Mouse (Mus musculus) intestine, postnatal 0 days (tissue): ENCODE measurements around the gene Zmynd19. TPM values are rescaled to one million over a fixed set of nuclear protein-coding genes. Genes with fewer than 3 reads are reported as not detected.

Experiments used
- ATAC-seq: fragments of 200-750 bp; cut with Nextera tagmentation; 2 replicates; pipeline ENCODE4 v1.8.0; 2017; ENCODE audit warnings: mild to moderate bottlenecking, moderate TSS enrichment, moderate library complexity
- H3K27ac ChIP-seq: fragments of 300-500 bp; sonication (generic); 2 replicates; pipeline ENCODE4 v1.5.1; 2014; ENCODE audit warnings: mild to moderate bottlenecking, low read depth, low read length, moderate library complexity
- H3K27me3 ChIP-seq: fragments of 300-500 bp; sonication (generic); replicated peaks from 2 replicates; pipeline ENCODE4 v1.6.1; 2014; ENCODE audit warnings: low read length, mixed read lengths; ENCODE audit not compliant: control insufficient read depth, insufficient read depth
- H3K36me3 ChIP-seq: fragments of 300-500 bp; sonication (generic); 2 replicates; pipeline ENCODE4 v1.6.1; 2014; ENCODE audit warnings: mild to moderate bottlenecking, moderate library complexity; ENCODE audit not compliant: control insufficient read depth, insufficient read depth
- H3K4me1 ChIP-seq: fragments of 300-500 bp; sonication (generic); replicated peaks from 2 replicates; pipeline ENCODE4 v1.6.1; 2014; ENCODE audit warnings: antibody characterized with exemption, low read length, mixed read lengths; ENCODE audit not compliant: control insufficient read depth, insufficient read depth
- H3K4me2 ChIP-seq: fragments of 300-500 bp; sonication (generic); replicated peaks from 2 replicates; pipeline ENCODE4 v1.6.1; 2014; ENCODE audit warnings: low read depth, mild to moderate bottlenecking, moderate library complexity
- H3K4me3 ChIP-seq: fragments of 300-500 bp; sonication (generic); 2 replicates; pipeline ENCODE4 v1.5.1; 2014; ENCODE audit warnings: low read depth, low read length
- H3K9ac ChIP-seq: fragments of 300-500 bp; sonication (generic); 2 replicates; pipeline ENCODE4 v1.6.1; 2014; ENCODE audit warnings: mild to moderate bottlenecking, low read depth, low read length
- H3K9me3 ChIP-seq: fragments of 300-500 bp; sonication (generic); 2 replicates; pipeline ENCODE4 v1.6.1; 2016; ENCODE audit warnings: mixed run types; ENCODE audit not compliant: control insufficient read depth
- CTCF ChIP-seq: sonication (generic); IDR thresholded peaks from 2 replicates; pipeline ENCODE4 v1.5.1; 2016; ENCODE audit warnings: low read depth, mild to moderate bottlenecking, control low read depth, antibody characterized with exemption, moderate library complexity
- WGBS: fragments of 180-500 bp; shearing (Covaris S2); extraction: QIAGEN DNeasy Blood & Tissue Kit; methylation state at CpG from one replicate; pipeline ENCODE4 v1.1.7; 2014; 5-methylcytosine and 5-hydroxymethylcytosine counted together
- polyA plus RNA-seq: library from polyadenylated mRNA; unstranded; fragments of >200 nt; fragmentation: Nextera tagmentation; extraction: Ambion mirVana; gene quantifications from 2 replicates; pipeline ENCODE4 v1.2.1, GENCODE M21; 2015

Gene Zmynd19
- polyA plus RNA-seq, 1 experiment from 2014 or later: 5.0 TPM

DNA sequence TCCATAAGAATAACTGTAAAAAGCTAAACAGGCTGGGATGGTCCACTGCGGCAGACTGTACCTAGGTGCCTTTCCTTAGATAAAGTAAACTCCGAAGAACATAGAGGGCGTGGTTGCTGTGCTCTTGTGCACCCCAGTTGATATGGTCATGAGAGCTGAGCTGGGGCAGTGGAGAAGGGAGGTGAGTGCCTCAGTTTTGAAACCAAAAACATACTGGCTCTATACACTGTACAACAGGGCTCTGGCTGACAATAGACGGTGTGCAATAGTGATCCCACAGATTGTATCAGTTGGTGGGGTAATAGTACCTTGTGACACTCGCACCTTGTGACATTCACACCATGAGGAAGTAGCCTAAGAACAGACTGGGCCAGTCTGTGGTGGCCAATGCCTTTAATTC is 27.4 kb downstream of the Zmynd19 start:
- peak overlapping the region; percentile 99 for H3K4me2 ChIP-seq
- 56% methylated on average over 5 of the region's 5 CpGs for WGBS

DNA sequence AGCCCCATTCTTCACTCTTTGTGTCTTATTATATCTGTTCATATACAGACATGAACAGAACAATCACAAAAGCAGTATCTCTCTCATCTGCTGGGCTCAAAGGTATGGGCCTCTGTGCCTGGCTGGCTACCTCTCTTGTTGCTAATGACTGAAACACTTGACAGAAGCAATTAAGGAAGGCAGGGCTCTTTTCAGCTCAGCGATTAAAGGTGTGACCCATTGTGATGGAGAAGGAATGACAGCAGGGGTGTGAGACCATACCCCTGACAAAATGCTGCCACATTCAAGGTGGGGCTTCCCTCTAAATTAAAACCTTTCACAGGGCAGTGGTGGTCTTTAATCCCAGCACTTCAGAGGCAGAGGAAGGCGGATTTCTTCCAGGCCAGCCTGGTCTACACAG is 38.2 kb downstream of the Zmynd19 start:
- no peak overlapping the region for H3K4me3 ChIP-seq
- TF ChIP-seq CTCF: no peak
- WGBS: 54% methylated on average over 2 of the region's 2 CpGs

More for the DNA sequence above, 27.4 kb downstream of the Zmynd19 start:
- Histone ChIP-seq H3K36me3 (no peaks in the 10 kb centered on the region), H3K9me3 (no peaks in the 10 kb centered on the region), H3K27ac (no peak overlapping the region), H3K9ac (no peak overlapping the region), H3K4me3 (no peak overlapping the region), H3K27me3 (no peaks in the 10 kb centered on the region), H3K4me1 (peaks cover 5% of the 10 kb centered on the region; the same call in 1 of the 2 replicates)
- ATAC-seq: no peak
- TF ChIP-seq CTCF: no peak

DNA sequence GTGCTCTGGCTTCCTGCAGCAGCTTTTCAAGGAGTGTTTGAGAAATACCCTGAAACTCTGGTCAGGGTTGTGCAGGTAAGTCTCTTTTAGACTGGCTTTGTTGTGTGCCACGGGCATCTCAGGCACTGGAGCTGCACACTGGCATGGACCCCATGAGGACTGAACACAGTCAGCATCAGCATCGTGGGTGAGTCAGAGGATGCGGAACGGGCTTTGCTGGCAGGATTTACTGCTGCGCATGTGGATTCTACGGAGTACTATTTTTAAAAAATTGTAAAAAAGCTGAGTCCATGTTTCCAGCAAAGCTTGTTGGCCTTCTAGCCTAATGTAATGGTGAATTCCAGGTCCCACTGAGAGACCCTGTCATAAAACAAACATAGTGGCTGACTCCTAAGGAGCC is 45.7 kb downstream of the Zmynd19 start:
- H3K4me3 ChIP-seq: no peak overlapping the region
- 90% methylated on average over 6 of the region's 6 CpGs for WGBS
- ATAC-seq: no peak

More for the DNA sequence above, 38.2 kb downstream of the Zmynd19 start:
- Histone ChIP-seq H3K27me3 (no peaks in the 10 kb centered on the region), H3K9me3 (no peaks in the 10 kb centered on the region), H3K4me1 (no peaks in the 10 kb centered on the region), H3K36me3 (peaks cover 24% of the 10 kb centered on the region), H3K27ac (no peak overlapping the region), H3K4me2 (no peak overlapping the region), H3K9ac (no peak overlapping the region)
- no peak for ATAC-seq

DNA sequence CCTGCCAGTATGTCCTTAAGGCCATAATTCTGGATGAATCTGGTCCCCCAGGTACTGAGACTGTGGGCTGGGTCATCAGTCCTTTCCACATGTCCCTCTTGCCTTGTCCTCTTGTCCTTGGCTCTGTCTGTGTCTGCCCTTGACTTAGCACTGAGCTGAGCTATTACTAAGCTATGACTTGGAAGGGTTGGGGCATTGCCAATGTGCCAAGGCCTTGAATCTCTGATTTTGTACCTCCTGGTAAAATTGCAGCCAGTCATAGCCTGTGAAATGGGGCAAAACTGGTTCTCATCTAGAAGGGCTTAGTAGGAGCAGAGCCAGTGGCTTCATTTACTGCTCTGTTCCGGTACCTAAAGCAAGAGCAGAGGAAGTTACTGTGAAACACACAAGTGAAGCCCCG is 46.9 kb downstream of the Zmynd19 start:
- no peaks in the 10 kb centered on the region for H3K27me3 ChIP-seq
- no peaks in the 10 kb centered on the region for H3K4me1 ChIP-seq
- H3K4me3 ChIP-seq: no peak overlapping the region
- H3K36me3 ChIP-seq: peaks cover 20% of the 10 kb centered on the region; the same call in 1 of the 2 replicates
- TF ChIP-seq CTCF: no peak
- H3K27ac ChIP-seq: no peak overlapping the region
- H3K9ac ChIP-seq: no peak overlapping the region
- WGBS: 90% methylated on average over 2 of the region's 2 CpGs
- ATAC-seq: no peak
- no peaks in the 10 kb centered on the region for H3K9me3 ChIP-seq
- H3K4me2 ChIP-seq: no peak overlapping the region

More for the DNA sequence above, 45.7 kb downstream of the Zmynd19 start:
- Histone ChIP-seq H3K4me1 (no peaks in the 10 kb centered on the region), H3K27ac (no peak overlapping the region), H3K36me3 (peaks cover 23% of the 10 kb centered on the region; the same call in 1 of the 2 replicates), H3K9ac (no peak overlapping the region), H3K4me2 (no peak overlapping the region), H3K9me3 (no peaks in the 10 kb centered on the region), H3K27me3 (no peaks in the 10 kb centered on the region)
- no peak for TF ChIP-seq CTCF

DNA sequence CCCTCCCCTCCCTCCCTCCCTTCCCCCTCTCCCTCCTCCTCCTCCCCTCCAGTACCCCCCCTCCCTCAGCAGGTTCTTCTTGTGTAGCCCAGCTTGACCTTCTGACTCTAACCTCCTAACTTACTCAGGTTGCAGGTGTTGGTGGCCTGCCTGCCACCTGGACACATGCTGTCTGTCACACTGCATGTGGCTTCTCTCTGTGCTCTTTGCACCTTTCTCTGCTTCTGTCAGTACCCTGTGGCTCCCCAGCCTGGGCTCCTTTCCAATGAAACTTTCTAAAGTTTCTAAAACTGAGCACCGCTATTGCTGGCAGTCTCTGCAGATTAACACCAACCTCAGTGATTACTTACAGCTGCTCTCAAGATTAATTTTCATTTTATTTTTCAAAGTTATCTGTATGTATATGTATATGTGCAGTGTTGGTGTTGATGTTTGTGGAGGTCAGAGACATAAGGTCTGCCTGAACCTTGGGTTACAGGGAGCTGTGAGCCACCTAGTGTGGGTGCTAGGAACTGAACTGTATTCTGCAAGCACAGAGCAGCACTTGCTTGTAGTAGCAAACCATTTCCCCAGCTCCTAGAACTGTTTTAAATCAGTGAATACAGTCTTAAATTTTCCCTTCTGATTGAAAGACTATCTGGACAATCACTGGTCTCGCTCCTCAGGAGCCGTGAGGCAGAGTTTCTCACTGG is 51.1 kb downstream of the Zmynd19 start:
- Histone ChIP-seq H3K4me2 (no peak overlapping the region), H3K4me1 (no peaks in the 10 kb centered on the region), H3K4me3 (no peak overlapping the region), H3K27me3 (no peaks in the 10 kb centered on the region), H3K9ac (no peak overlapping the region), H3K36me3 (peaks cover 38% of the 10 kb centered on the region), H3K27ac (no peak overlapping the region), H3K9me3 (no peaks in the 10 kb centered on the region)
- ATAC-seq: no peak
- TF ChIP-seq CTCF: peak; percentile 75
- 83% methylated on average over 3 of the region's 3 CpGs for WGBS

DNA sequence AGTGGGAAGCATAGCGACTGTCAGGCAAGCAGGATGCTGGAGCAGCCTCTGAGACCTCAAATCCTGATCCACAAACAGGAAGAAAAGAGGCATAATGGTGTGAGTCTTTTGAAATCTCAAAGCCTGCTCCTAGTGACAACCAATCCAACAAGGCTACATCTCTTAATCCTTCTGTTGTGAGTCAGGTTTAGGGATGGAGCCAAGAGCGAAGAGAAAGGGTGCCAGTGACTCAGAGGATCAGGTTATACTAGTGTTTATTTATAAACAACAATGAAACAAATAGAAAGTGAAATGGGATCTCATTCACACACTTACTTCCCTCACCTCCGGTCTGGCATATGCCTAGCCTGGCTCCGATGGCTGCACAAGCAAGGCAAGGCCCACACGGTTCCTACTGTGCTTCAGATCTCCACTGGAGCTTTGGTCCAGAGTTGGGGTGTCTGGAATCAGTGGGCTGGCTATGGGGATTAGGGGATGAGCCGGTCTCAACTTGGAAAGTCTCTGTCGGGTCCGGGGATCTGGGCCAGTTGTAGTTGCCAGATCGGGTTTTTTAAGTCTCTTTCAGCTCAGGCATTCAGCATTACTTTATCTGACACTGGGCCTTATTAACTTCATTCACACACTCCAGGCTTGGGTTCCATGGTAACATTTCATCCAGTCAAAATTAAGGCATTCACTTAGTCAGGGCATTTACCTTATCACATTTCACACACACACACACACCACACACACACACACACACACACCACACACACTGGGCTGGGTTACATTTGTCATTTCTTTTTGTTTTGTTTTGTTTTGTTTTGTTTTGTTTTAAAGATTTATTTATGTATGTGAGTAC is 54.6 kb downstream of the Zmynd19 start:
- WGBS: 87% methylated on average over 9 of the region's 9 CpGs
- no peak for TF ChIP-seq CTCF
- H3K36me3 ChIP-seq: peaks cover 20% of the 10 kb centered on the region
- no peak overlapping the region for H3K27ac ChIP-seq
- H3K4me1 ChIP-seq: no peaks in the 10 kb centered on the region
- ATAC-seq: no peak
- H3K9ac ChIP-seq: no peak overlapping the region
- H3K27me3 ChIP-seq: no peaks in the 10 kb centered on the region
- no peak overlapping the region for H3K4me2 ChIP-seq
- no peak overlapping the region for H3K4me3 ChIP-seq
- H3K9me3 ChIP-seq: no peaks in the 10 kb centered on the region
